Mouse (Mus musculus) spleen, postnatal 14 days (tissue): ENCODE results near the gene Nploc4.
A peak's percentile ranks its signal among the peaks of the same experiment; 100 is the strongest.

Source experiments
- DNase-seq, 2 experiments: peaks; one replicate each; pipeline ENCODE4 v3.0.0; 2021 to 2022; ENCODE audit warnings: low spot score in 2 of 2

The Nploc4 gene

GRCm38 (mm10) chr11:120378611-120379540 lies 58.6 kb downstream of the Nploc4 start, which contains the start of gene Faap100:
Gene Faap100, minus strand, starts transcription at chr11:120378764.
- peak; percentile 81 to 86 for DNase-seq

DNA sequence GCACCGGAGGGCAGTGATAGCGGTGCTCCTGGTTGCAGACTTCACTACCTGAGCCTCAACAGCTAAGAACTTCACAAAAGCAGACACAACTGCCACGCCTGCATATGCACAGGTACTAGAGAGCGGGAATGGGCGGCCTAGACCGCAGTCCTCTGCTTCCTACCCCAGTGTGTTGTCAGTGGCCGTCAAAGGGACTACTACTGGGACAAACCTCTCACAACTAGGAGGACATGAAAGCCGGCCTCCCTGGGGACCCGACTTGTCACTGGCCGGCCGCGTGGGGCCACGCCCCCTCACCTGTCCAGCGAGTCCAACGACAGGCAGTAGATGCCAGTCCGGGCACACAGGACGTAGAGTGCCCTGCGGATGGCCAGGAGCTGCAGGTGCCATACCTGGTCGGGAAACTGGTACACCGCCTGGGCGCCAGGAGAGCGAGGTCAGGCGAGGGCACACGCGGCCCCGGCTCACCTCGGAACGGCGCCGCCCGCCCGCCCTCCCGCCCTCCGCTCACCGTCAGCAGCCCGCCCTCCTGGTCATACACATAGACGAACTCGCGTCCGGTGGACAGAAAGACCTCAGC lies 59.4 kb downstream of the Nploc4 start:
- DNase-seq: no peak

GRCm38 (mm10) chr11:120377337-120377736 lies 60.2 kb downstream of the Nploc4 start:
- no peak for DNase-seq

DNA sequence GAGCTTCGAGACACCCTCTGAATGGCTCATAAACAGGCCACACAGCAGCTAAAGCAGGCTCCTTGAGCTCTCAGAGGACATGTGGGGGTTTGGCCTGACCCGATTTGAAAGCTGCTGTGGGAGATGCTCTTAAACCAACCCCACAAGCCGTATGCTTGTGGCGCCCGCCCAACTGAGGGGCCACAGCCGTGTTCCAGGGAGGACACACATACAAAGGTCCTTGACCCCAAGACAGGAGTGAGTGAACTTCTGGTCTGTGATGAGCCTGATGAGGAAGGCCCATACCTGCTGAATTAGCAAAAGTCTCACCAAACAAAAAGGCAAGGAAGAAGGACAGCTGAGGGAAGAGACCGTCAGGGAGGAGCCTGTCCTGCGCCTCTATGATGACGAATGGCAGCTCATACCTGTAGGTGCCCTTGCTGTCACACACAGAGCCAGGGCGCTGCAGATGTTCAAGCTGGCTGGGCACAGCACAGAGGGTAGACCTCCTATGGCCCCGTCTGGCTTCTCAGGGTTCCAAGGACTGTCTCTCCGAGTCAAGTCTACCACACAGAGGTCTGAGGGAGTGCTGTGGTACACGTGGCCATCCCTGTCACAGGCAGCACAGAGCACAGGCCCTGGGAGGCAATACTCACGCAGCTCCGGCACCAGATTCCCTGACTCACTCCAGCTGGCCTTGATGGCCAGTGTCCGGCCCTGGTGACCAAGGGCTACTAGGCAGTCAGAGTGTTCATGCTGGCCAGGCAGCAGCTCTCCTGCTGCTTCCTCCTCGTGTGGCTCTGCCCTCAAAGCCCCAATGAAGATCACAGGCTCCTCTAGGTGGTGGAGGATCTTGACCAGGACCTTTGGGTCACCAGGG lies 61.0 kb downstream of the Nploc4 start:
- DNase-seq: no peak

GRCm38 (mm10) chr11:120375324-120375723 lies 62.2 kb downstream of the Nploc4 start:
- no peak for DNase-seq

DNA sequence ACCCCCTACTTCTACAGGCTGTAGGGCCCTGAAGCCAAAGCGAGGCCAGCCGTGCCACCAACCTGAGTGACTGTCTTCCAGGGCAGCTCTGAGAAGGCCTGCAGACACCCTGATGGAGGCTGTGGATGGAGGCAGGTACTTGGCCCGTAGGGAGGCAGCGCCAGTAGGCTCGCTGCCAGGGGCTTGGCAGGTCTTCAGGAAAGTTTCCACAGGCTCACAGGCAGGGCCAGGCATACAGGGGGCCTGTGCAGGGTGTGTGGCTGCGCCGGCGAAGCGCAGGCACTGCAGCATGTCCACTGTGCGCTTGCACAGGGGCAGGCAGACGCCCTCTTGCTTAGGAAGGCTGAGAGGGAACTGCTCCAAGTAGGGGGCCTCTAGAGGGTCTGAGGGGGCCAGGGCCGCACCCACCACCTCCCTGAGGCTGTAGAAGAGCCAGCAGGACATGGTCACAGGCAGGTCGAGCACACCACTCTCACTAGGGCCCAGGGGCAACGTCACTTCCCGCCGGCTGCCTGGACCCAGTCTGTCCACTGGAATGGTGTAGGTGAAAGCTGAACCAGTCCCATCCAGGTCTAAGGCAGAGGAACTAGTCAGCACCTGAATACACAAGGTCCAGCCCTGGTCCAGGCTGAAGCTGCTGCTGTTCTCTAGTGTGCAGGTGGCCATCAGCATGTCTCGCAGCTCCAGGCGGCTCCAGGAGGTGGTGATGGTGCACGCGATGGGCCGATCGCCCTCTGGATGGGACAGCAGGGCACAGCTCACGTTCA lies 63.5 kb downstream of the Nploc4 start:
- DNase-seq: no peak

GRCm38 (mm10) chr11:120373025-120373424 lies 64.5 kb downstream of the Nploc4 start:
- DNase-seq: no peak

GRCm38 (mm10) chr11:120369656-120370055 lies 67.9 kb downstream of the Nploc4 start:
- peak; percentile 35 to 53 for DNase-seq

- DNase-seq: no peak
Observed at GRCm38 (mm10) chr11:120366443-120367027, 71.0 kb downstream of the Nploc4 start.

DNA sequence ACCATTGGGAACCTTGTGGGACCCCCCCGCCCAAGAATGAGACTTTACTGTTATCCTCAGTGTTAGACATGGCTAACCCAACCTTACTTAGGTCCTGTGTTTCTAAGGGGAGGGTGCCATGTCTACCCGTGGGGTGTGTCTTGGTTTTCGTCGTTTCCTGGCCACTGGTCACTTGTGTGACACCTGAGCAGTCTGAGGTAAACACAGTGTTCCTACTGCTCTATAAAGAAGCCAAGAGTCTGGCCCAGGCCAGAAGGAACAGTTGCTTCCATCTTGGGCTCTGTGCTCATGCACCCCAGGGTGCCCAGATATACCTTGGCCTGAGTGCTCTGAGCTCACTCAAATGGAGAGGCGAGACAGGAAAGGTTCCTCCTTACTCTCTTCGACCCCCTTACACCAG lies 74.6 kb downstream of the Nploc4 start:
- DNase-seq: no peak

GRCm38 (mm10) chr11:120361295-120361694 lies 76.2 kb downstream of the Nploc4 start, which contains the start of gene Fscn2:
Gene Fscn2, plus strand, starts transcription at chr11:120361534.
- DNase-seq: no peak

DNA sequence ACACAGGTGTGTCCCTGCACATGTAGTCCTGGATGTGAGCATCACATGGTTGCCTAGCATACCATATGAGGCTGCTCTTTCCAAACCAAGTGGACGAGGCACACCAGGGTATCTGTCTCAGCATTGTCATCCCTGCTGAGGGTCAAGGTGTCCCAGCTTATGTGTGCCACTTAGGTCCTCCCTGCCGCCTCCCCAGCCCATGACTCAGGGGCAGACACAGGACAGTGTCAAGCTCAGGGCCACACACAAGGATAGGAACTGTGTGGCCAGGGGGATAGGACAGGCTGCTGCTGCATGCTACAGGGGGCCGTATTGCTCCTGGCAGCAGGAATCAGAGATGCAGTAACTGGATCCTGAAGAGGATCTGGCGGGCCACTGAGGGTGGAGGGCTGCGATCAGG lies 76.8 kb downstream of the Nploc4 start:
- no peak for DNase-seq

GRCm38 (mm10) chr11:120360062-120360461 lies 77.4 kb downstream of the Nploc4 start:
- DNase-seq: no peak

- no peak for DNase-seq
Observed at GRCm38 (mm10) chr11:120359391-120359790, 78.1 kb downstream of the Nploc4 start.

GRCm38 (mm10) chr11:120357791-120358401 lies 79.6 kb downstream of the Nploc4 start:
- no peak for DNase-seq

- no peak for DNase-seq
Observed at GRCm38 (mm10) chr11:120356900-120357299, 80.6 kb downstream of the Nploc4 start.

DNA sequence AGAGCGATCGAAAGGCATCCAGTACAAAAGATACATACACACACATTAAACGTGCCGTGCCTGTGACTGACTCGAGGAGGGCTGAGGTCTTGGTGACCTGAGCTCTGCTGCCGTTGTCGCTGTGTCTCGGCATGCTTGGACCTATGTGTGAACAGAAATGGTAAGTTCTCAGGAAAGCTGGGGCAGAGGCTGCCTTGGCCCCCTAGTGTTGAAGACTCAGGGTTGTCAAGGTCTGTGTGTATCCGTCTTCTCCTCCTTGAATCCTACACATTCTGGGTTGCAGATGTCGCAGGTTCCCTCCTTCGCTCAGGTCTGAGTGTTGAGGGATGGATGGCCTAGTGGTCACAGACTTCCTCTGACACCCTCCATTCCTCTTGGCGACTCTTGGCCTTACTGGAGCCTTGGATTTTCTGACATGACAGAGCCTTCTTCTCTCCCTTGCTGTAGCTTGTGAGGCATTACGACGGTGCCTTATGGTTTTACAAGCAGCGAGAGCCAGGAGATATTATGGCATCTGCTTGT lies 81.1 kb downstream of the Nploc4 start:
- DNase-seq: no peak

DNA sequence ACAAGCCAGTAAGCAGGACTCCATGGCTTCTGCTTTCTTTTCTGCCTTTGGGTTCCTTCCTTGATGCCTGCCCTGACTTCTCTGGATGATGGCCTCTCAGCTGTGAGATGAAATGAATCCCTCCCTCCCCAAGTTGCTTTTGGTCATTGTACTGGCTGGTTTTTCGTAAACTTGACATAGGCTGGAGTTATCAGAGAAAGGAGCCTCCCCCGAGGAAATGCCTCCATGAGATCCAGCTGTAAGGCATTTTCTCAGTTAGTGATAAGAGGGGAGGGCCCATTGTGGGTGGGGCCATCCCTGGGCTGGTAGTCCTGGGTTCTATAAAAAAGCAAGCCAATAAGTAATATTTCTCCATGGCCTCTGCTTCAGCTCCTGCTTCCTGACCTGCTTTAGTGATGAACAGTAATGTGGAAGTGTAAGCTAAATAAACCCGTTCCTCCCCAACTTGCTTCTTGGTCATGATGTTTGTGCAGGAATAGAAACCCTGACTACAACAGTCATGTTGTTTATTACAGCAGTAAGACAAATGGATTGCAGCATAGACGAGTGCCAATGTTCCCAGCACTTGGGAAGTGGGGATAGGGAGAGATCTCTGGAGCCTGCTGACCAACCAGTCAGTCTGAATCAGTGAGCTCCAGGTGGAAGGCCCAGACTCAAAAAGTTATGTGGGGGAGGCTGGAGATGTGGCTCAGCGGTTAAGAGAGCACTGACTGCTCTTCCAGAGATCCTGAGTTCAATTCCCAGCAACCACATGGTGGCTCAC lies 82.0 kb downstream of the Nploc4 start:
- DNase-seq: no peak
